Mouse (Mus musculus): ENCODE measurements around the gene Trappc2l.
A peak's percentile ranks its signal among the peaks of the same experiment; 100 is the strongest.

Gene Trappc2l

DNA sequence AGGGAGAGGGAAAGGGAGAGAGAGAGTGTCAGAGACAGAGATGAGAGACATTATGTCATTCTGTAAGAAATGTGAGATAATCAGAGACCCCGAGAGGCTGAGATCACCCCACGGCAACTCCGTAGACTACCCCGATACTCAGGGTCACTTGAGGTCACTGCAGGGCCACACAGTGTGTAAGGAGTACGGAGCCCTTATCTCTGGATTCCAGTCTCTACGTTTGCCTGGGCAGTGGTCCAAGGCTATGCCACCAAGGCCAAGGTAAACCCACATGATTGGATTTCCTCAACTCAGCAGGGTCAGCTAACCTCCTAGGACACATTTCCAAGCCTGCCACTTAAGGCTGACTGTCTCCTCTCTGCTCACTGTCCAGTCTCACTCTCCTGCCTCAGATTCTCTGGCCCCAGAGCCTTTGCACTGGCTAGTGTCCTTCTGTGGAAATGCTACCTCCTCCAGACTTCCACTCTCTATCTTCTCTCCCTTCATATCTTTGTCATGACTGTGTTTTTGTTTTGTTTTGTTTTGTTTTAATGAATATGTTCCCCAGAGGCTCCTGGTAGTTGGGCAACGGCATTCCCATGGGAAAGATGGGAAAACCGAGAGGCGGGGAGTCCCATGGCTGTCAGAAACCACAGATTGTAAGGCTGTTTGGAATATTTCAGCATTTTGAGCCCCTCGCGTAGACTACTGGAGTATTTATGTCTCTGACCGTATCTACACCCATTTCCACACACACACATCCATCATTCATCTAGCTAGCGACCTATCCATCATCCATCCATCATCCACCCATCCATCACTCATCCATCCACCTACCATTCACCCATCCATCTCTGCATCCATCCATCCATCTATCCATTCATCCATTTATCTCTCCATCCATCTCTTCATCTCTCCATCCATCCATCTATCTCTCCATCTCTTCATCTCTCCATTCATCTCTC, 44.9 kb downstream of the Trappc2l start:
- peak; percentile 84 for DNase-seq (ENCODE audit: low spot score)

- no peak for DNase-seq (ENCODE audit: low spot score)
Observed at GRCm38 (mm10) chr8:122658149-122658806, 46.8 kb downstream of the Trappc2l start.

- no peak for DNase-seq (ENCODE audit: low spot score)
Observed at GRCm38 (mm10) chr8:122658807-122659160, 47.3 kb downstream of the Trappc2l start.

DNA sequence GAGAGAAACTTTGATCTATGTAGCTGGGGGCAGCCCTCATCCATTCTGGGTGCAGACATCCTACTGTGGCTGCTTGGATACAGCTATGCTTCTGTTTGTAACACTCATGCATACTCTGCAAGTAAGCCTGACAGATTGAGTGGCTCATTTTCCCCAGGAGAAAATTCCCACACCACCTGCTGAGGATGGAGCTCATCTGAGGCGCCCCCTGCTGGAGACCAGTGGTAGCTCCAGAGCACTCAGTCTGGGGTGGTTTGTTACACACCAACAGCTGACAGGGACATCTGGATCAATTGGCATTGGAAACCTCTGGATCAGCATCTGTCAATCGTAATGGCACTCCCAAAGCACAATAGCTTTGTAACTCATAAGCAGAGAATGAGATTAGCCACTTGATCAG, 48.6 kb downstream of the Trappc2l start:
- no peak for DNase-seq (ENCODE audit: low spot score)

DNA sequence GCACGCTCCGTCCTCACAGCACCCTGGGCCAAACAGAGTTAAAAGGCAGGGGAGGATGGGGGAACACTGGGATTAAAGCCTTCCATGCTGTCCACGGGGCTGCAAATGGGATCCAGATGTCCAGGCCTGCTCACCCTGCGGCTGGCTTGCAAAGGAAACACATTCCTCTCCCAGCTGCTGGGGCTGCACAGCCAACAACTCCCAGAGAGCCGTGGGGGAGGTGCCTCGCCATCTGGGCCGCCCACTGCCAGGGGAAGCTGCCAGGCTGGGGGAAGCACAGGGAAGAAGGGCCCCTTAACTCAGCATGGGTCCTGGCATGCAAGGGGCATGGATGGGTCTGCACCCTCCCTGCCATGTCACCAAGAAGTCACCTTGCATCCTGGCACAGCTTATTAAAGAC, 49.7 kb downstream of the Trappc2l start:
- DNase-seq (ENCODE audit: low spot score) = peak; percentile 65

DNA sequence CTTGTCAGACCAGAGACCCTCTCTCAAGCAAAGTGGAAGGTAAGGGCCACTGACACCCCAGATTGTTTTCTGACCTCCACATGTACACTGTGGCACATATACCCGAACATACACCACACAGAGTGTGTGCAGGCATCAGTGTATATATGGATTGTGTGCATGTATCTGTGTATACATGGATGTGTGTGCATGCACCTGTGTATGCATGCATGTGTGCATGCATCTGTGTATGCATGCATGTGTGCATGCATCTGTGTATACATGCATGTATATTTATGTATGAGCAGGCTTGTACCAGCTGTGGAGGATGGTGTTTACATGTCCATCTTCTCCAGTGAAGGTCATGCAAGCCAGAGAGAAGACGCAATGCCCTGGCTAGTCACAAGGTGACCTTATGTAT, 50.5 kb downstream of the Trappc2l start:
- DNase-seq (ENCODE audit: low spot score) = no peak

- DNase-seq (ENCODE audit: low spot score) = no peak
Observed at GRCm38 (mm10) chr8:122663106-122663505, 51.7 kb downstream of the Trappc2l start.

DNA sequence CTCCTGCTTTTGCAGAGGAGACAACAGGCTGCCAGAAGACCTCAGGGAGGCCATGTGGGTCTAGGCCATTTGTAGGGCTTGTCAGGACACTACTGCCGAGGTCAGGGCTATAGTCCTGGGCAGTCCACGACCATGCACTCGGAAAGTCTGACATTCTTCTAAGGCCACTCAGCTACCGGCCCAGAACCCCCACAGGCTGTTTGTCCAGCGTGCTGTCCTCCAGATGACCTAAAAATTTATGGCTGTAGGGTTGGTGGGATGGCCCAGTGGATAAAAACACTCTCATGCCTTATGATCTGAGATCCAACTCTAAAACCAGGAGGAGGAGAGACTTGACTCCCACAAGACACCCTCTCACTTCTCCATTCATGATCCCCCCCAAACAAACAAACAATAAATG, 52.2 kb downstream of the Trappc2l start:
- no peak for DNase-seq (ENCODE audit: low spot score)

- peak; percentile 35 for DNase-seq (ENCODE audit: low spot score)
Observed at GRCm38 (mm10) chr8:122665221-122665620, 53.8 kb downstream of the Trappc2l start.

- DNase-seq (ENCODE audit: low spot score) = peak; percentile 50
Observed at GRCm38 (mm10) chr8:122665667-122666316, 54.4 kb downstream of the Trappc2l start.

Data from testis, postnatal 14 days (tissue).